Mouse (Mus musculus) embryonic fibroblast, embryonic 13.5 days (primary cell): ENCODE results near the gene Ninj2.

ENCODE experiments used
- CTCF ChIP-seq: IDR thresholded peaks from 2 replicates; pipeline ENCODE4 v1.5.1; 2011; ENCODE audit warnings: mild to moderate bottlenecking, control low read depth, low read length, moderate library complexity, borderline replicate concordance; ENCODE audit not compliant: insufficient read depth
- POLR2A ChIP-seq: IDR thresholded peaks from 2 replicates; pipeline ENCODE4 v1.6.1; 2011; ENCODE audit warnings: low read depth, mild to moderate bottlenecking, control low read depth, low read length, moderate library complexity

DNA sequence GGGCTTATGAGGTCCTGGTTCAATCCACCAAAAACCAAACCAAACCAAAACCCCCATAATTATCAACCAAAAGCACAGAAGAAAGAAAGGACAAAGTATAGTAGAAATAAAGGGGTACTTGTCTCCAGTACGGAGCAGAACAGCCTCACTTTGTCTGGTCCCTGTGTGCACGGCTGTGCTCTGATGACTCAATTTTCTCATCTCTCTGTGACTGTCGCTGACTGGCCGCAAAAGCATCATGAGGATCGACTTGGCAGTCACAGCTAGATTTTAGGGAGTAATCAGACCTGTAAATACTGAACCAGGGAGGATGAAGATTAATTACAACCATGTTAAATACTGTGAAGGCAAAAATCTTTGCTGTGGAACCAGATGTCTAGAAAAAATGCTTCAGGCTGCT lies 30.2 kb upstream of the Ninj2 start:
- TF ChIP-seq CTCF (no peak), POLR2A (no peak)
